Mouse (Mus musculus) left cerebral cortex, adult 9 months (tissue): Measurements from ENCODE around the gene Abi3.

Experiments
- DNase-seq, 2 experiments: peaks; one replicate each; pipeline ENCODE4 v3.0.0; 2022; ENCODE audit warnings: low spot score in 2 of 2

Gene Abi3

GRCm38 (mm10) chr11:95789451-95789891 lies 52.8 kb downstream of the Abi3 start:
- DNase-seq = no peak

- DNase-seq = no peak
Observed at GRCm38 (mm10) chr11:95786511-95786910, 55.8 kb downstream of the Abi3 start.

GRCm38 (mm10) chr11:95785675-95786074 lies 56.6 kb downstream of the Abi3 start:
- no peak for DNase-seq

GRCm38 (mm10) chr11:95783958-95784357 lies 58.3 kb downstream of the Abi3 start:
- DNase-seq = no peak

- DNase-seq = no peak
Observed at GRCm38 (mm10) chr11:95783457-95783856, 58.8 kb downstream of the Abi3 start.

- no peak for DNase-seq
Observed at GRCm38 (mm10) chr11:95781557-95781956, 60.7 kb downstream of the Abi3 start.

- no peak for DNase-seq
Observed at GRCm38 (mm10) chr11:95780480-95780879, 61.8 kb downstream of the Abi3 start.
